Mouse (Mus musculus): ENCODE measurements around the gene Ctnnd2. TPM values are rescaled to one million over a fixed set of nuclear protein-coding genes. Genes with fewer than 3 reads are reported as not detected.

Ctnnd2 gene
- polyA plus RNA-seq, 1 experiment from 2014 or later = 0.16 TPM

GRCm38 (mm10) chr15:31070311-31070710 is 897.9 kb downstream of the Ctnnd2 start:
- H3K4me1 ChIP-seq (replicated peaks) = no peaks in the 10 kb centered on the region

More at GRCm38 (mm10) chr15:31070311-31070710, 897.9 kb downstream of the Ctnnd2 start:
- H3K27ac ChIP-seq = no peak overlapping the region
- H3K9me3 ChIP-seq (replicated peaks) = no peaks in the 10 kb centered on the region
- no peaks in the 10 kb centered on the region for H3K36me3 ChIP-seq
- 60% methylated on average over 5 of the region's 5 CpGs for WGBS (ENCODE audit: insufficient replicate concordance)
- no peak for ATAC-seq (ENCODE audit: low read depth)
- DNase-seq = no peak
- H3K4me3 ChIP-seq (replicated peaks) = no peak overlapping the region
- no peak overlapping the region for H3K9ac ChIP-seq
- no peak overlapping the region for H3K4me2 ChIP-seq
- no peaks in the 10 kb centered on the region for H3K27me3 ChIP-seq

All from liver, embryonic 13.5 days (tissue).